Mouse (Mus musculus) kidney, postnatal 25 days (tissue): ENCODE results near the gene Gps2.
A peak's percentile ranks its signal among the peaks of the same experiment; 100 is the strongest.
"Not testable (repeated sequence)": the region's sequence is repeated elsewhere in the genome, so short reads cannot be mapped to it uniquely, and the experiment has no call there.

Source experiments
- DNase-seq, 2 experiments: peaks; one replicate each; pipeline ENCODE4 v3.0.0; 2021; ENCODE audit warnings: mixed read lengths in 2 of 2

The Gps2 gene

GRCm38 (mm10) chr11:69917379-69917948, 3.8 kb downstream of the Gps2 start:
- DNase-seq: no peak

GRCm38 (mm10) chr11:69918118-69918517, 4.4 kb downstream of the Gps2 start:
- DNase-seq: no peak

- DNase-seq: no peak
These were observed 5.4 kb downstream of the Gps2 start for GRCm38 (mm10) chr11:69919053-69919452.

GRCm38 (mm10) chr11:69919661-69920265, 6.1 kb downstream of the Gps2 start:
- peak; percentile 90 to 94 for DNase-seq

GRCm38 (mm10) chr11:69920266-69921031, 6.8 kb downstream of the Gps2 start:
- peak; percentile 62 to 90 for DNase-seq

- DNase-seq: peak; percentile 100
These were observed 7.7 kb downstream of the Gps2 start, which contains the start of gene Eif5a for GRCm38 (mm10) chr11:69921114-69922011. TSS of gene Eif5a (minus strand) at chr11:69921958.

- DNase-seq: no peak
These were observed 8.5 kb downstream of the Gps2 start for GRCm38 (mm10) chr11:69922012-69922756.

- DNase-seq: no peak
These were observed 9.1 kb downstream of the Gps2 start for GRCm38 (mm10) chr11:69922796-69923195.

- no peak for DNase-seq
These were observed 13.8 kb downstream of the Gps2 start for GRCm38 (mm10) chr11:69927501-69927900.

GRCm38 (mm10) chr11:69929712-69930111, 16.0 kb downstream of the Gps2 start:
- no peak for DNase-seq

- not testable (repeated sequence) for DNase-seq
These were observed 16.5 kb downstream of the Gps2 start for GRCm38 (mm10) chr11:69930176-69930575.

GRCm38 (mm10) chr11:69930967-69931537, 17.4 kb downstream of the Gps2 start:
- DNase-seq: no peak

GRCm38 (mm10) chr11:69931769-69932168, 18.1 kb downstream of the Gps2 start:
- no peak for DNase-seq

- DNase-seq: peak in 1 of 2 experiments; percentile 42
These were observed 18.6 kb downstream of the Gps2 start for GRCm38 (mm10) chr11:69932254-69932653.

GRCm38 (mm10) chr11:69933066-69933465, 19.4 kb downstream of the Gps2 start:
- no peak for DNase-seq

GRCm38 (mm10) chr11:69934169-69934568, 20.5 kb downstream of the Gps2 start:
- DNase-seq: peak; percentile 92 to 94

GRCm38 (mm10) chr11:69934681-69935080, 21.0 kb downstream of the Gps2 start:
- DNase-seq: no peak

- peak; percentile 94 to 97 for DNase-seq
These were observed 21.6 kb downstream of the Gps2 start, which contains the start of gene Ybx2 for GRCm38 (mm10) chr11:69935137-69935879. TSS of gene Ybx2 (plus strand) at chr11:69935796.

GRCm38 (mm10) chr11:69936156-69936555, 22.5 kb downstream of the Gps2 start:
- DNase-seq: peak; percentile 52 to 75

GRCm38 (mm10) chr11:69936714-69937347, 23.1 kb downstream of the Gps2 start:
- peak; percentile 56 to 82 for DNase-seq
